Mouse (Mus musculus) liver, postnatal 0 days (tissue): ENCODE measurements around the gene Lrsam1. TPM values are rescaled to one million over a fixed set of nuclear protein-coding genes. Genes with fewer than 3 reads are reported as not detected.

ENCODE experiments used
- ATAC-seq: fragments of 200-750 bp; cut with Nextera tagmentation; 2 replicates; pipeline ENCODE4 v1.8.0; 2017; ENCODE audit warnings: mild to moderate bottlenecking, moderate library complexity
- DNase-seq: peaks from one replicate; pipeline ENCODE4 v3.0.0-alpha.2; 2016
- H3K27ac ChIP-seq: fragments of 300-500 bp; sonication (generic); 2 replicates; pipeline ENCODE4 v1.5.1; 2014; ENCODE audit warnings: antibody characterized with exemption, moderate library complexity, mild to moderate bottlenecking, low read depth
- H3K27me3 ChIP-seq: fragments of 300-500 bp; sonication (generic); 2 replicates; pipeline ENCODE4 v1.6.1; 2014; ENCODE audit warnings: low read length, control low read depth, mixed read lengths; ENCODE audit not compliant: insufficient read depth
- H3K36me3 ChIP-seq: fragments of 300-500 bp; sonication (generic); replicated peaks from 2 replicates; pipeline ENCODE4 v1.6.1; 2014; ENCODE audit warnings: mild to moderate bottlenecking, control low read depth, low read length, moderate library complexity, mixed read lengths; ENCODE audit not compliant: insufficient read depth
- H3K4me1 ChIP-seq: fragments of 300-500 bp; sonication (generic); 2 replicates; pipeline ENCODE4 v1.6.1; 2014; ENCODE audit warnings: antibody characterized with exemption, mild to moderate bottlenecking, control low read depth; ENCODE audit not compliant: insufficient read depth
- H3K4me2 ChIP-seq: fragments of 300-500 bp; sonication (generic); 2 replicates; pipeline ENCODE4 v1.6.1; 2014; ENCODE audit warnings: low read depth, mild to moderate bottlenecking, low read length, moderate library complexity, mixed read lengths
- H3K4me3 ChIP-seq: fragments of 300-500 bp; sonication (generic); 2 replicates; pipeline ENCODE4 v1.5.1; 2014; ENCODE audit warnings: low read depth, low read length
- H3K9ac ChIP-seq: fragments of 300-500 bp; sonication (generic); replicated peaks from 2 replicates; pipeline ENCODE4 v1.6.1; 2014; ENCODE audit warnings: mild to moderate bottlenecking, moderate library complexity
- H3K9me3 ChIP-seq: fragments of 300-500 bp; sonication (generic); 2 replicates; pipeline ENCODE4 v1.6.1; 2016; ENCODE audit warnings: mild to moderate bottlenecking, control low read depth, low read length, mixed read lengths
- CTCF ChIP-seq: sonication (generic); IDR thresholded peaks from 2 replicates; pipeline ENCODE4 v1.5.1; 2016; ENCODE audit warnings: antibody characterized with exemption, low read depth
- EP300 ChIP-seq: IDR thresholded peaks from 2 replicates; pipeline ENCODE4 v1.6.1; 2016; ENCODE audit warnings: antibody characterized with exemption, low read depth, mild to moderate bottlenecking
- WGBS: fragments of 180-500 bp; shearing (Covaris S2); extraction: QIAGEN DNeasy Blood & Tissue Kit; methylation state at CpG from one replicate; pipeline ENCODE4 v1.1.7; 2014; ENCODE audit not compliant: insufficient replicate concordance; 5-methylcytosine and 5-hydroxymethylcytosine counted together
- polyA plus RNA-seq: library from polyadenylated mRNA; unstranded; fragments of >200 nt; fragmentation: Nextera tagmentation; extraction: Ambion mirVana; gene quantifications from 2 replicates; pipeline ENCODE4 v1.2.1, GENCODE M21; 2015

Gene Lrsam1
- polyA plus RNA-seq, 1 experiment from 2014 or later = 1.6 TPM

GRCm38 (mm10) chr2:32962062-32962874, 854 bp upstream of the Lrsam1 start:
- H3K27ac ChIP-seq = peak overlapping the region; percentile 94
- H3K27me3 ChIP-seq = no peaks in the 10 kb centered on the region
- peaks cover 45% of the 10 kb centered on the region for H3K4me1 ChIP-seq
- under 1% methylated on average over 33 of the region's 33 CpGs for WGBS
- peaks cover 11% of the 10 kb centered on the region for H3K36me3 ChIP-seq
- H3K9ac ChIP-seq = peak overlapping the region; percentile 95
- H3K9me3 ChIP-seq = no peaks in the 10 kb centered on the region
- DNase-seq (peak; percentile 52), ATAC-seq (no peak; the same call in 1 of the 2 replicates)
- no peak for TF ChIP-seq EP300
- peak overlapping the region; percentile 97 for H3K4me2 ChIP-seq
- peak overlapping the region; percentile 66 for H3K4me3 ChIP-seq

- peak overlapping the region; percentile 8; the same call in 1 of the 2 replicates for H3K27ac ChIP-seq
- 57% methylated on average over 4 of the region's 4 CpGs for WGBS
- peaks cover 16% of the 10 kb centered on the region for H3K36me3 ChIP-seq
- no peaks in the 10 kb centered on the region for H3K9me3 ChIP-seq
- H3K27me3 ChIP-seq = no peaks in the 10 kb centered on the region
- no peak for TF ChIP-seq CTCF
- TF ChIP-seq EP300 = no peak
- ATAC-seq (no peak), DNase-seq (no peak)
- no peak overlapping the region for H3K4me3 ChIP-seq
- H3K4me1 ChIP-seq = peaks cover 33% of the 10 kb centered on the region
- H3K4me2 ChIP-seq = peak overlapping the region; percentile 97; the same call in 1 of the 2 replicates
- H3K9ac ChIP-seq = no peak overlapping the region; the same call in 1 of the 2 replicates
These were observed 1.1 kb downstream of the Lrsam1 start for GRCm38 (mm10) chr2:32960273-32960672.

GRCm38 (mm10) chr2:32957344-32957743, 4.1 kb downstream of the Lrsam1 start:
- Histone ChIP-seq H3K27me3 (no peaks in the 10 kb centered on the region), H3K4me3 (no peak overlapping the region), H3K4me2 (no peak overlapping the region), H3K4me1 (peaks cover 12% of the 10 kb centered on the region), H3K9ac (no peak overlapping the region), H3K27ac (no peak overlapping the region), H3K36me3 (peaks cover 19% of the 10 kb centered on the region; the same call in 1 of the 2 replicates), H3K9me3 (no peaks in the 10 kb centered on the region)
- ATAC-seq (no peak), DNase-seq (no peak)
- TF ChIP-seq EP300 = no peak
- TF ChIP-seq CTCF = peak; percentile 26; the same call in 1 of the 2 replicates
- WGBS = 62% methylated on average over 8 of the region's 8 CpGs

- H3K27me3 ChIP-seq = no peaks in the 10 kb centered on the region
- no peak overlapping the region for H3K4me2 ChIP-seq
- no peak overlapping the region for H3K27ac ChIP-seq
- TF ChIP-seq EP300 (no peak), CTCF (peak; percentile 48)
- DNase-seq = no peak
- H3K9me3 ChIP-seq = no peaks in the 10 kb centered on the region
- 82% methylated on average over 2 of the region's 2 CpGs for WGBS
- H3K36me3 ChIP-seq = peaks cover 19% of the 10 kb centered on the region
- no peak for ATAC-seq
- H3K9ac ChIP-seq = no peak overlapping the region
- no peak overlapping the region for H3K4me3 ChIP-seq
- H3K4me1 ChIP-seq = no peaks in the 10 kb centered on the region
These were observed 6.8 kb downstream of the Lrsam1 start for GRCm38 (mm10) chr2:32954581-32954980.

GRCm38 (mm10) chr2:32947454-32947853, 14.0 kb downstream of the Lrsam1 start:
- Histone ChIP-seq H3K4me1 (no peaks in the 10 kb centered on the region), H3K9ac (no peak overlapping the region), H3K4me2 (no peak overlapping the region), H3K36me3 (peaks cover 14% of the 10 kb centered on the region), H3K4me3 (no peak overlapping the region), H3K27me3 (no peaks in the 10 kb centered on the region), H3K27ac (no peak overlapping the region), H3K9me3 (no peaks in the 10 kb centered on the region)
- no peak for DNase-seq
- 82% methylated on average over 10 of the region's 11 CpGs for WGBS
- no peak for ATAC-seq
- no peak for TF ChIP-seq EP300
- TF ChIP-seq CTCF = no peak

GRCm38 (mm10) chr2:32940483-32940882, 20.9 kb downstream of the Lrsam1 start:
- TF ChIP-seq EP300 (no peak), CTCF (no peak)
- H3K9ac ChIP-seq = no peak overlapping the region
- H3K4me2 ChIP-seq = no peak overlapping the region
- H3K27ac ChIP-seq = no peak overlapping the region
- H3K4me3 ChIP-seq = no peak overlapping the region
- DNase-seq (no peak), ATAC-seq (no peak)
- no peaks in the 10 kb centered on the region for H3K27me3 ChIP-seq
- no peaks in the 10 kb centered on the region for H3K9me3 ChIP-seq
- peaks cover 11% of the 10 kb centered on the region for H3K36me3 ChIP-seq
- 90% methylated on average over 4 of the region's 4 CpGs for WGBS
- H3K4me1 ChIP-seq = no peaks in the 10 kb centered on the region
